Mouse (Mus musculus) CH12.LX (cell line): ENCODE measurements around the gene Myo1g. TPM values are rescaled to one million over a fixed set of nuclear protein-coding genes. Genes with fewer than 3 reads are reported as not detected.

Source experiments
- DNase-seq: peaks from one replicate; pipeline ENCODE4 v3.0.0-alpha.2; 2013; ENCODE audit errors: extremely low read depth
- H3K27ac ChIP-seq: 2 replicates; pipeline ENCODE4 v1.5.1; 2012; ENCODE audit warnings: low read depth, mild to moderate bottlenecking, control low read depth, moderate library complexity; ENCODE audit not compliant: insufficient read depth
- H3K27me3 ChIP-seq: replicated peaks from 2 replicates; pipeline ENCODE3; 2012; ENCODE audit warnings: inconsistent platforms
- H3K36me3 ChIP-seq, 2 experiments: replicated peaks in 1 of 2; 2 replicates each; pipeline versions ENCODE3 to v1.6.1; 2012; ENCODE audit warnings: inconsistent platforms in 1 of 2, low read length in 1 of 2, mild to moderate bottlenecking in 1 of 2, mixed read lengths in 1 of 2, moderate library complexity in 1 of 2; ENCODE audit not compliant: control insufficient read depth in 1 of 2, insufficient read depth in 1 of 2
- H3K4me1 ChIP-seq, 2 experiments: 2 replicates each; pipeline ENCODE4 v1.6.1; 2012; ENCODE audit warnings: inconsistent platforms in 1 of 2, moderate library complexity in 1 of 2; ENCODE audit not compliant: insufficient read depth in 2 of 2, control insufficient read depth in 1 of 2
- H3K4me2 ChIP-seq: 2 replicates; pipeline ENCODE4 v1.6.1; 2012; ENCODE audit warnings: low read depth, mild to moderate bottlenecking, control low read depth; ENCODE audit not compliant: poor library complexity, insufficient read depth, severe bottlenecking
- H3K4me3 ChIP-seq, 3 experiments: fragments of 150-350 bp in 1 of 3; sonication (generic) in 1 of 3; replicated peaks in 1 of 3; 2 replicates each; pipeline versions ENCODE3 to v1.5.1; 2011 to 2012; ENCODE audit warnings: low read depth in 2 of 3, low read length in 2 of 3, mild to moderate bottlenecking in 2 of 3, moderate library complexity in 2 of 3, control low read depth in 1 of 3, improper control_type of control experiment in 1 of 3, inconsistent platforms in 1 of 3, mixed read lengths in 1 of 3; ENCODE audit not compliant: poor library complexity in 1 of 3
- H3K79me2 ChIP-seq: replicated peaks from 2 replicates; pipeline ENCODE4 v1.6.1; 2012; ENCODE audit warnings: mild to moderate bottlenecking, moderate library complexity; ENCODE audit not compliant: control insufficient read depth, poor library complexity, insufficient read depth, severe bottlenecking; ENCODE audit errors: extremely low read depth
- H3K9ac ChIP-seq: 2 replicates; pipeline ENCODE4 v1.6.1; 2012; ENCODE audit warnings: low read depth, mild to moderate bottlenecking, control low read depth, moderate library complexity; ENCODE audit not compliant: insufficient read depth
- H3K9me3 ChIP-seq: replicated peaks from 2 replicates; pipeline ENCODE3; 2012; ENCODE audit warnings: low read length, inconsistent platforms, mixed read lengths
- BHLHE40 ChIP-seq: IDR thresholded peaks from 2 replicates; pipeline ENCODE4 v1.6.1; 2011; ENCODE audit warnings: mild to moderate bottlenecking, low read depth, low read length, improper control_type of control experiment
- CHD1 ChIP-seq: IDR thresholded peaks from 2 replicates; pipeline ENCODE4 v1.6.1; 2012; ENCODE audit warnings: low read depth, low read length, improper control_type of control experiment, inconsistent platforms
- CHD2 ChIP-seq: IDR thresholded peaks from 2 replicates; pipeline ENCODE4 v1.6.1; 2011; ENCODE audit warnings: low read length, improper control_type of control experiment
- CTCF ChIP-seq, 2 experiments: IDR thresholded peaks in 1 of 2; conservative IDR thresholded peaks in 1 of 2; 2 replicates each; pipeline ENCODE4 v1.5.1; 2011 to 2012; ENCODE audit warnings: low read depth in 2 of 2, low read length in 2 of 2, improper control_type of control experiment in 1 of 2, inconsistent platforms in 1 of 2, mild to moderate bottlenecking in 1 of 2, moderate library complexity in 1 of 2
- E2F4 ChIP-seq: IDR thresholded peaks from 2 replicates; pipeline ENCODE4 v1.6.1; 2011; ENCODE audit warnings: low read depth, low read length, improper control_type of control experiment; ENCODE audit not compliant: insufficient replicate concordance
- ELF1 ChIP-seq: IDR thresholded peaks from 2 replicates; pipeline ENCODE4 v1.6.1; 2014; ENCODE audit warnings: low read depth, mild to moderate bottlenecking, inconsistent platforms, low read length, improper control_type of control experiment
- EP300 ChIP-seq: IDR thresholded peaks from 2 replicates; pipeline ENCODE4 v1.6.1; 2011; ENCODE audit warnings: low read length, improper control_type of control experiment
- ETS1 ChIP-seq: conservative IDR thresholded peaks from 2 replicates; pipeline ENCODE4 v1.6.1; 2012; ENCODE audit warnings: low read depth, mild to moderate bottlenecking, inconsistent platforms, low read length, improper control_type of control experiment, moderate library complexity
- GABPA ChIP-seq: IDR thresholded peaks from 2 replicates; pipeline ENCODE4 v1.6.1; 2012; ENCODE audit warnings: low read depth, low read length, improper control_type of control experiment, inconsistent platforms; ENCODE audit not compliant: insufficient replicate concordance
- HCFC1 ChIP-seq: IDR thresholded peaks from 2 replicates; pipeline ENCODE4 v1.6.1; 2012; ENCODE audit warnings: low read depth, mild to moderate bottlenecking, inconsistent platforms, low read length, improper control_type of control experiment
- IRF4 ChIP-seq: IDR thresholded peaks from 2 replicates; pipeline ENCODE4 v1.6.1; 2014; ENCODE audit warnings: low read depth, mild to moderate bottlenecking, inconsistent platforms, low read length, improper control_type of control experiment
- JUN ChIP-seq: IDR thresholded peaks from 2 replicates; pipeline ENCODE4 v1.6.1; 2011; ENCODE audit warnings: low read depth, mild to moderate bottlenecking, low read length, improper control_type of control experiment, moderate library complexity; ENCODE audit not compliant: insufficient read depth
- JUND ChIP-seq: conservative IDR thresholded peaks from 2 replicates; pipeline ENCODE4 v1.6.1; 2011; ENCODE audit warnings: low read depth, low read length, improper control_type of control experiment
- KAT2A ChIP-seq: IDR thresholded peaks from 2 replicates; pipeline ENCODE4 v1.6.1; 2012; ENCODE audit warnings: low read length, improper control_type of control experiment, inconsistent platforms; ENCODE audit not compliant: insufficient replicate concordance
- MAFK ChIP-seq: IDR thresholded peaks from 2 replicates; pipeline ENCODE4 v1.6.1; 2011; ENCODE audit warnings: low read length, improper control_type of control experiment; ENCODE audit not compliant: insufficient replicate concordance
- MAX ChIP-seq: IDR thresholded peaks from 2 replicates; pipeline ENCODE4 v1.6.1; 2011; ENCODE audit warnings: low read length, improper control_type of control experiment
- MAZ ChIP-seq: IDR thresholded peaks from 2 replicates; pipeline ENCODE4 v1.6.1; 2012; ENCODE audit warnings: low read depth, mild to moderate bottlenecking, inconsistent platforms, low read length, improper control_type of control experiment, moderate library complexity
- MEF2A ChIP-seq: IDR thresholded peaks from 2 replicates; pipeline ENCODE4 v1.6.1; 2014; ENCODE audit warnings: low read depth, mild to moderate bottlenecking, inconsistent platforms, low read length, improper control_type of control experiment, borderline replicate concordance
- MXI1 ChIP-seq: IDR thresholded peaks from 2 replicates; pipeline ENCODE4 v1.6.1; 2011; ENCODE audit warnings: mild to moderate bottlenecking, low read depth, low read length, improper control_type of control experiment
- MYC ChIP-seq: IDR thresholded peaks from 2 replicates; pipeline ENCODE4 v1.6.1; 2011; ENCODE audit warnings: low read depth, mild to moderate bottlenecking, improper control_type of control experiment, low read length
- NELFE ChIP-seq: IDR thresholded peaks from 2 replicates; pipeline ENCODE4 v1.6.1; 2011; ENCODE audit warnings: low read depth, low read length, improper control_type of control experiment
- NRF1 ChIP-seq: IDR thresholded peaks from 2 replicates; pipeline ENCODE4 v1.6.1; 2014; ENCODE audit warnings: low read depth, mild to moderate bottlenecking, inconsistent platforms, low read length, improper control_type of control experiment, moderate library complexity
- PAX5 ChIP-seq: IDR thresholded peaks from 2 replicates; pipeline ENCODE4 v1.6.1; 2012; ENCODE audit warnings: low read length, inconsistent platforms, mixed read lengths
- POLR2A ChIP-seq: IDR thresholded peaks from 2 replicates; pipeline ENCODE4 v1.6.1; 2011; ENCODE audit warnings: low read depth, mild to moderate bottlenecking, improper control_type of control experiment, low read length
- POLR2AphosphoS2 ChIP-seq: IDR thresholded peaks from 2 replicates; pipeline ENCODE4 v1.6.1; 2011; ENCODE audit warnings: low read depth, low read length, improper control_type of control experiment
- RAD21 ChIP-seq: IDR thresholded peaks from 2 replicates; pipeline ENCODE4 v1.6.1; 2011; ENCODE audit warnings: low read depth, mild to moderate bottlenecking, low read length, improper control_type of control experiment, moderate library complexity
- RCOR1 ChIP-seq: conservative IDR thresholded peaks from 2 replicates; pipeline ENCODE4 v1.6.1; 2012; ENCODE audit warnings: low read depth, mild to moderate bottlenecking, inconsistent platforms, low read length, improper control_type of control experiment
- SIN3A ChIP-seq: IDR thresholded peaks from 2 replicates; pipeline ENCODE4 v1.6.1; 2012; ENCODE audit warnings: low read length, improper control_type of control experiment, inconsistent platforms
- SMC3 ChIP-seq: IDR thresholded peaks from 2 replicates; pipeline ENCODE4 v1.6.1; 2011; ENCODE audit warnings: low read depth, low read length, improper control_type of control experiment
- TBP ChIP-seq: conservative IDR thresholded peaks from 2 replicates; pipeline ENCODE4 v1.6.1; 2011; ENCODE audit warnings: low read depth, low read length, improper control_type of control experiment
- TCF12 ChIP-seq: IDR thresholded peaks from 2 replicates; pipeline ENCODE4 v1.6.1; 2014; ENCODE audit warnings: low read depth, mild to moderate bottlenecking, inconsistent platforms, low read length, improper control_type of control experiment
- UBTF ChIP-seq: IDR thresholded peaks from 2 replicates; pipeline ENCODE4 v1.6.1; 2012; ENCODE audit warnings: low read depth, mild to moderate bottlenecking, inconsistent platforms, low read length, improper control_type of control experiment, moderate library complexity
- USF1 ChIP-seq: IDR thresholded peaks from 2 replicates; pipeline ENCODE4 v1.6.1; 2014; ENCODE audit warnings: low read depth, mild to moderate bottlenecking, inconsistent platforms, low read length, improper control_type of control experiment
- USF2 ChIP-seq: conservative IDR thresholded peaks from 2 replicates; pipeline ENCODE4 v1.6.1; 2011; ENCODE audit warnings: low read depth, low read length, improper control_type of control experiment
- ZC3H11A ChIP-seq: IDR thresholded peaks from 2 replicates; pipeline ENCODE4 v1.6.1; 2012; ENCODE audit warnings: low read depth, mild to moderate bottlenecking, inconsistent platforms, low read length, improper control_type of control experiment
- ZMIZ1 ChIP-seq: IDR thresholded peaks from 2 replicates; pipeline ENCODE4 v1.6.1; 2012; ENCODE audit warnings: low read depth, mild to moderate bottlenecking, inconsistent platforms, low read length, improper control_type of control experiment
- ZNF384 ChIP-seq: IDR thresholded peaks from 2 replicates; pipeline ENCODE4 v1.6.1; 2012; ENCODE audit warnings: low read depth, low read length, improper control_type of control experiment, inconsistent platforms
- dilution Hi-C: fragments of 300-500 bp; cut with MboI; formaldehyde crosslinking; loops from 2 replicates; pipeline ENCODE4 v1.14.3; 2020; ENCODE audit warnings: low sequenced_read_pairs; ENCODE audit not compliant: extremely low pct_unique_long_range_greater_than_20kb, extremely low pct_ligation_motif_present
- in situ Hi-C: fragments of 300-500 bp; cut with MboI; formaldehyde crosslinking; loops from 3 replicates; pipeline ENCODE4 v1.14.3; 2019; ENCODE audit warnings: low sequenced_read_pairs, low pct_ligation_motif_present, low pct_unique_long_range_greater_than_20kb, mixed read lengths
- polyA plus RNA-seq: library from polyadenylated mRNA; unstranded; fragments of >175 nt; gene quantifications from 2 replicates; pipeline ENCODE4 v1.2.1, GENCODE M21; 2012; ENCODE audit warnings: low read depth; ENCODE audit not compliant: insufficient read length
- total RNA-seq, 2 experiments: library from RNA; depleted of rRNA; stranded (reverse); fragments of 300-350 nt in 1 of 2; fragments of >200 nt in 1 of 2; gene quantifications; 2 replicates each; pipeline ENCODE4 v1.2.3; 2012 to 2014

Gene Myo1g
- 279 and 335 TPM in 2 replicates for total RNA-seq (2012; rRNA removed)
- 265 and 268 TPM in 2 replicates for total RNA-seq (2014; rRNA removed)
- polyA plus RNA-seq, result 279 and 284 TPM in 2 replicates

GRCm38 (mm10) chr11:6520507-6521173 lies at the start of gene Myo1g:
Myo1g (minus strand) TSS chr11:6520965.
- peaks cover 2% of the 10 kb centered on the region for H3K9me3 ChIP-seq
- dilution Hi-C loops, result no loop called here
- in situ Hi-C loops, result no loop called here
- peak within 1 kb of the TSS; percentile 69 to 98 (median 82) for H3K4me3 ChIP-seq
- H3K27ac ChIP-seq, result peak within 1 kb of the TSS; percentile 69
- no peaks in the 10 kb centered on the region for H3K27me3 ChIP-seq
- TF ChIP-seq RAD21, result no peak
- peak; percentile 81 for TF ChIP-seq NELFE
- 0 out of 2 replicates have a peak, but pooled peaks have one; percentile 6 for TF ChIP-seq MAX
- TF ChIP-seq CTCF (conservative IDR thresholded peaks at IDR 0.05 in 1 of 2, IDR thresholded peaks at IDR 0.05 in 1 of 2; ENCODE audit: low read depth in 2 of 2, low read length in 2 of 2), result no peak
- no peak for TF ChIP-seq ZNF384
- peak; percentile 86; the same call in 1 of the 2 replicates for TF ChIP-seq POLR2AphosphoS2
- peak; percentile 57; the same call in 1 of the 2 replicates for TF ChIP-seq IRF4
- TF ChIP-seq GABPA, result no peak
- TF ChIP-seq PAX5, result no peak
- no peak for TF ChIP-seq ETS1
- TF ChIP-seq ZMIZ1, result peak; percentile 75
- TF ChIP-seq E2F4, result no peak
- TF ChIP-seq JUND, result no peak
- TF ChIP-seq HCFC1, result peak; percentile 60
- TF ChIP-seq EP300, result no peak
- TF ChIP-seq RCOR1, result no peak
- TF ChIP-seq SMC3, result no peak
- no peak for TF ChIP-seq ZC3H11A
- peak; percentile 42; the same call in 1 of the 2 replicates for TF ChIP-seq MEF2A
- TF ChIP-seq USF2, result no peak
- TF ChIP-seq KAT2A, result no peak
- 0 out of 2 replicates have a peak, but pooled peaks have one; percentile 33 for TF ChIP-seq UBTF
- TF ChIP-seq BHLHE40, result no peak; the same call in 1 of the 2 replicates
- TF ChIP-seq MAZ, result peak; percentile 27; the same call in 1 of the 2 replicates
- peak; percentile 58 for TF ChIP-seq MXI1
- peak; percentile 88 for TF ChIP-seq POLR2A
- TF ChIP-seq JUN, result no peak
- peak; percentile 71; the same call in 1 of the 2 replicates for TF ChIP-seq CHD2
- TF ChIP-seq SIN3A, result peak; percentile 95; the same call in 1 of the 2 replicates
- TF ChIP-seq CHD1, result no peak
- no peak for TF ChIP-seq USF1
- TF ChIP-seq ELF1, result peak; percentile 95
- TF ChIP-seq NRF1, result 0 out of 2 replicates have a peak, but pooled peaks have one; percentile 5
- TF ChIP-seq TBP, result peak; percentile 90
- peak; percentile 55; the same call in 1 of the 2 replicates for TF ChIP-seq MYC
- TF ChIP-seq TCF12, result peak; percentile 94
- TF ChIP-seq MAFK, result no peak
- H3K79me2 ChIP-seq, result peaks cover 47% of the 10 kb centered on the region
- peak within 1 kb of the TSS; percentile 49 for H3K4me2 ChIP-seq
- H3K36me3 ChIP-seq, result peaks cover 49 to 54% of the 10 kb centered on the region in 2 experiments
- H3K4me1 ChIP-seq, result peaks cover 31 to 71% of the 10 kb centered on the region in 2 experiments
- DNase-seq, result peak; percentile 88
- peak within 1 kb of the TSS; percentile 77 for H3K9ac ChIP-seq
